Mouse (Mus musculus) lung, postnatal 10 days (tissue): ENCODE results near the gene Mall.

Experiments
- DNase-seq: peaks from one replicate; pipeline ENCODE4 v3.0.0; 2021

The Mall gene

DNA sequence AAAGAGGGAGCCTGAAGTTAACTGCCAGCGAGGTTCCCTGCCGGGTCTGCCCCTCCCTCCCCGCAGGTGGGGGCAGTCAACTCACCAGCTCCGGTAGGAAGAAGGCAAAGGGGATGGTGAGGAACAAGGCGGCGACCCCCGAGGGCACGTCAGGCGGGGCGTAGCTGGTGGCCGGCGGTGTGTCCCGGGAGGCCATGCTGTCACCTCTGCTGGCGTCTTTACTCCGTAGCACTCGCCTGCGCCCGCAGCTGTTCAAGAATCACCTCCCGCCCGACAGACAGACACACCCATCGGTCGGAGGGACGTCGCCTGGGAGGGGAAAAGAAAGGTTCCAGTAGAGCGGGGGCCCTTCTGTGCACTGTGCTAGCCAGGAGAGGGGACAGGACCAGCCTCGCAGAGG lies at the start of gene Mall:
Gene Mall (minus strand): TSS at position 262 of the 400 bp plus-strand sequence.
- DNase-seq, result peak; percentile 25

DNA sequence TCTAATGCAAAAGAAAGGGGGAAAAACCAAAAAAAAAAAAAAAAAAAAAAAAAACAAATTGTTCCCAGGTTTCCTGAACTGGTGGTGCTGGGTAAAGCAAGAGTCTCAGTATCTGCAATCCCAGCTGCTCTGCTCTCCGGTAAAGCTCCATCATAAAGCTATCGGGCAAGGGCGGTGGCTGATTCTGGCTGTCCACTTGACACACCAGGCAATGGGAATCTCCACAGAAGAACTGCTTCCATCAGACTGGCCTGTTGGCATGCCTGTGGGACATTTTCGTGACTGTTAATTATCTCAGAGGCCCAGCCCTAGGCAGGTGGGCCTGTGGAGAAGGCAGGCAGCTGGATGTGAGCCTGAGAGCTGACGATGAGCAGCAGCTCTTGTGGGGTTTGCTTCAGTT lies 48.7 kb upstream of the Mall start:
- no peak for DNase-seq

DNA sequence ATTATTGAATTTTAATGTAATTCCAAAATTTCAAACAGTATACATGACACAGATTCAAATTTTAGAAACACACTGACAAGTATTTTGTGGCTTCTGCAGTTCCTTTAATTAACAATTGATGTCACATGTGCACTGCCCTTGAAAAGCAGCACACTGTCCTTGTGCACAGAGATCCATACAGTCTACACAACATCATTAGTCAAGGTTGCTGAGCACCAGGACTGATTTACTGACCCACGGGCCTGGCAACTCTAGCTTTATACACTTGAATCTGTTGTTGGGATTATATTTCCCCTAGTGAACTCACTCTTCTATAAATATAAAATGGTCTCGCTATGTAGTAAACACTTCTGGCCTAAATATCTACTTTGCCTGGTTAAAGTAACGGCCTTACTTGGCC lies 45.3 kb upstream of the Mall start:
- DNase-seq, result no peak

DNA sequence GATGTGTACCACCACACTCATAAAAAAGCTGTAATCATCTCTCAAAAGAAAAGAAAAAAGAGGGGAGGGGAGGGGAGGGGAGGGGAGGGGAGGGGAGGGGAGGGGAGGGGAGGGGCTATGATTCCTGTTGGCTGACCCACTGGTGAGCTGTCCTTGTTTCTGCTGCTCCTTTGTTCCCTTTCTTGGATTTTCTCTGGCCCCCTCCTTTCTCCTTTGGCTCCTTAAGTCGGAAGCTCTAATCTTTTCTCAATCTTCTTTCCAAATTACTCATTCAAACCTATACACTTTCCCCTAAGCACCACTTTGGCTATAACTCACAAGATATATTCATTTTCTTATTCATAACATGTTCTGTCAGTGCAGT lies 44.8 kb upstream of the Mall start:
- DNase-seq, result no peak

DNA sequence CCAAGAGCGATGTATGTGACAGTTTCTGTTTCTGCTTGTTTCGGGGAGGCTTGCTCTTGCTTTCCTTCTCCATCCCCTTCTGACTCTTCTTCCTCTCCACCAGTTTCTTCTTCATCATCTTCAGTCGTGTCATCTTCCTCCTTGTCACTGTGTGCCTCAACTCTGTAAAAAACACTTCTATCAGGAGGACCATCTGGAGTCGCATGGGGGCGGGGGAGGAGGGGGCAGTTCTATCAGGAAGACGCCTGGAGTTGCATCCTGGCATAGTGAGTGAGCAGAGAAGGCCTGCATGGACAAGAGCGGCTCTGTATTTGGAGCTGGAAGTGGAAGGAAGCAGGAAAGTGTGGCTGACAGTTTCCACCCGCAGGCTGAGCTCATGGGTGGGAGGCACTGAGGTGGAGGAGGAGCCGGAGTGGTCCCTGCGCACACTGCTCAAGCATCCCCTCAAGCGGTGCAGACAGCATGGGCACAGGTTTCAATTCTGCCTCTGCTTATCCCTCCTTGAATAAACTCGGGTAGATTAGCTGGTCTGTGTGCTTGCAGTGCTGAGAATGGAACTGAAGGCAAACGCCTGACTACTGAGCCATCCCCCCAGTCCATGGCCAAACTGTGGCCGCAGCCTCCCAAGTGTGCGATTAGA lies 44.3 kb upstream of the Mall start:
- DNase-seq, result no peak

DNA sequence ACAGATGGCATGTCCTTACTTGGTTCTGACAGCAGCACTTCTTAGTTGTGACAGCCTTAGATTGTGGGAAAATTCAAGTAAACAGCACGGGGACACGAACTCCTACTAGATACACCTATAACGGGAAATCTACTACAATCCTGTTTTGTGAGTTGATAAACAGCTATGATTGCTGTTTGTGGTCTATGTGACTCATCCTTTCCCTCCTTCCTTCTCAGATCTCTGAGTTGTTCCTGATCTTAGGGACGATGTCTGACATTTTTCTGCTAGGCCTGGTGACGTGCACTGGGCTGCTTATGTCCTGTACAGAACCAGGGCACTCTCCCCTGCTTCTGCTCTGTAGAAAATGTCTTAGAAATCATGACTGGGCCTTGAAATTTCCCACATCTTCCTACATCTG lies 31.9 kb upstream of the Mall start:
- DNase-seq, result no peak

DNA sequence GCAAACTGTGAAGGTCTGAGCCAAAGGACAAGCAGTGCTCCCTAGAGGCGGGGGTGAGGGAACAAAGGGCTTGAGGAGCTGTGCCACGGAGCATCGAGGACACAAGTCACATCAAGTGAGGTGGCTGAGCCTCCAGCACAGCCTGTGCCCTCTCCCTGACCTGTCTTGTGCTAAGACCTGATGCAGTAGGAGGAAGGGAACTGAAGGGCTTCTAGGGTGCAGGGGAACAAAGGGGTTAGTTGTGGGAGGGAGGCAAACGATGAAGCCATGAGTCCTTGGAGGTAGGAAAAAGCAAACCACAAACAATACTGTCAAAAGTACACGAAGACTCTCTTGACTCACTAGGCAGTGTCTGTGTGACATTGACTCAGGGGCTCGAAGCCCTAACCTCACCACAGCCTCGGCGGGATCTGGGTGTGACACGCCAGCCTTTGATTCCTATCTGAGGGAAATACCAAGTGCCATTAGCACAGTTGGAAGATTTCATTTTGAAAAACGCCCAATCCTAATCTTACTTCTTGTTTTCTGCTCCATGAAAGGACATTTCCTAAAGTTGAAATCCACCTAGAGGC lies 30.8 kb upstream of the Mall start:
- no peak for DNase-seq

DNA sequence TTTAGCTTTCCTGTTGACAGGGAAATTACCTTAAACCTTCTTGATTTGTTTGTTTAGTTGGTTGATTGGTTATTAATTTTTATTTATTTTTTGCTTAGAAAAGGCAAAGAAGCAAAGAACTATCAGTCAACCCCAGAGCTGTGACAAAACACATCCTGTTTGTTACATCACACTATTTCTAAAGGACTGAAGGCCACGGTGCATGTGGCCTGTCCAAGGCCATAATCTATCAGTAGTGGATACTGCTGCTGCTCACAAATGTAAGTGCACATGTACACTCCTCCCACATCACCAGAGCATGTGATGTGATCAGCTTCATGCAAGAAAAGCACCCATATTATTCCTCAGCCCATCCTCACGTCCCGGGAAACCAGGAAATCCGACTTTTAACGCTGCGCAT lies 30.3 kb upstream of the Mall start:
- no peak for DNase-seq

DNA sequence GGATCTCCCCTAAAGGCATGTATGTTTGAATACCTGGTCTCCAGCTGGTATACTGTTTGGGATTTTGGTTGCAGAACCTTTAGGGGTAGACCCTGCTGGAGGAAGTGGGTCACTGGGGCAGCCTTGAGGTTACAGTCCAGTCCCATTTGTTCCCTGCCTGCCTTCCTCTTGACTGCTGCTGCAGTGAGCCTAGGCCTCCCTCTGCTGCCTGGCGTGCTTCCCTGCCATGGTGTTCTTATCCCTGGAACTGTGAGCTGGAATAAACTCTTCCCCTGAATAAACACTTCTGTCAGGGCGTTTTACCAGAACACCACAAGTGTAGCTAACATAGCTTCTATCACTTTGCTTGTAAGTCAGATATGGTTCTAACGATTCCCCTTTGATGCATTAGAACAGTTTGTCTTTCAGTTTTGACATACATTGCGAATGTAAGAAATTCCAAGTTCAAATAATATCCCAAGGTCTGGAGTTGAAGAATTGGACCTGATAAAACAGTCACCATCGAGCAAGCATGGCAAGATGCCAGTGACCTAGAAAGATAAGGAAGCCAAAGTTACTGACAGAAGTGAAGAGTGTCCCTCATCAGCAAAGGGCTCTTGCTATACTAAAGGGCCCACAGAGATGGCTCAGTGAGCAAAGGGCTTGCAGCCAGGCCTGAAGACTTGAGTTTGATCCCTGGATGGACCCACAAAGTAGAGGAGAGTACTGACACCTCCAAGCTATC lies 29.6 kb upstream of the Mall start:
- peak; percentile 16 for DNase-seq

DNA sequence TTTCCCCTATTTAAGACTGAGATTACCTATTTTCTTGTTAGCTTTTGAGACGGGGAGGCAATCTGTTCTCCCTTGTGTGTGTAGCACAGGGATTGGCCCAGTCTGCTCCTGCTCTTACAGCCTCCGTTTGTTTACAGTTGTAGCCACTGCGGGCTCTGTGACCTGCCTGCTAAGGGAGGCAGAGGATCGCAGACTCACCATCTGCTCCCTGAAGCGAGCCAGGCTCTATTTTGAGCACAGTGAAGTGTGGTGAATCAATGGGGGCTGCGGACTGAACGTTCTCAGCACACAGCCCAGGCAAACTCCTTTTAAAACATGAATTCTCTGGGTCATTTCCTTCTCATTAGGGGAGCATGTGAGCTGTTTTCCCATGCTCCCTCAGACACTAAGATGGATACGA lies 27.4 kb upstream of the Mall start:
- no peak for DNase-seq

DNA sequence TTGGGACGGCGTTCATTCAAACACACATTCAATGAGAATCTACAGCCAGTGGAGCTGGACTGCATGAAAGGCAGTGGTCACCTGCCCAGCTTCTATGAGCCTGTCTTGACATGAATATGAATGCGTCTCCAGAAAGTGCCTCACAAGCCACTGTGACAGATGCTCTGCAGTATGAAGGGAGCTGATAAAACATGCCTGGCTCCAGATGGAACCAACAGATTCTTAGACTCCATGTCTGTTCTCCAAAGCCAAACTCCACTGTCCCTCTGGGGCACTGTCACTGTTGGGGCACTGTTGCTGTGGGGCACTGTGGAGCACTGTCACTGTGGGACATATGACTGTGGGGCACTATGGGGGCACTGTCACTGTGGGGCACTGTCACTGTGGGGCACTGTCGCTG lies 24.4 kb upstream of the Mall start:
- no peak for DNase-seq

DNA sequence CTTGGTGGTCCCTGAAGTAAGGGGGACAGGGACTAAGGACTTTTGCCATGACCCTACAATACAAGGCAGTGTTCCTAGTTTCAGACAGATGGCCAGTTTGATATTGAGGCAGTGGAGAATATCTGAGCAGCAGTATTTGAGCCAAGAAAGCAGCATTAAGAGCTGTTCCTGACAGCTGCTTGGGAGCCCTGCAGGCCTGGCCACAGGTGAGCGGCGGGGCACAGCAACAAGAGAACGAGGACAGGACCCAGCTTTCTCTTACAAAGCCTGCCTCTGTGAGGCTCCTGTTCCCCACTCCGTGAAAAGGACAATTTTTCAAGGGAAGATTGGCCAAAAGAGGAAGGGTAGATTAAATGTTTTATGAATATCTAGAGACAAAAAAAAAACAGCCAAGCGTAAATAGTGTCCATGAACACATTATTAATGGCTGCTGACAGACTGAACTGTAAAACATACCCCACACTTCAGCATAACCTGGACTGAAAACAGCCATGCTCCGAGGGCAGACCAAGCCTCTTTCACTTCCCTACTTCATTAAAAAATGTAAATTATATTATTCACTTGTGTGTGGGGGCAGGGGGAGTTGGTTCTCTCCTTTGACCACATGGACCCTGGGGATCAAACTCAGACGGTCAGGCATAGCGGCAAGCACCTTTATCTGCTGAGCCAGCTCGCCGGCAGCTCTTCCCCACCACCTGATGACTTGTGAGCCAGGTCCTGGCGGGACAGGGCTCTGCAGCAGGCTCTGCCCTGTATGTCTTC lies 22.3 kb upstream of the Mall start:
- DNase-seq, result no peak

DNA sequence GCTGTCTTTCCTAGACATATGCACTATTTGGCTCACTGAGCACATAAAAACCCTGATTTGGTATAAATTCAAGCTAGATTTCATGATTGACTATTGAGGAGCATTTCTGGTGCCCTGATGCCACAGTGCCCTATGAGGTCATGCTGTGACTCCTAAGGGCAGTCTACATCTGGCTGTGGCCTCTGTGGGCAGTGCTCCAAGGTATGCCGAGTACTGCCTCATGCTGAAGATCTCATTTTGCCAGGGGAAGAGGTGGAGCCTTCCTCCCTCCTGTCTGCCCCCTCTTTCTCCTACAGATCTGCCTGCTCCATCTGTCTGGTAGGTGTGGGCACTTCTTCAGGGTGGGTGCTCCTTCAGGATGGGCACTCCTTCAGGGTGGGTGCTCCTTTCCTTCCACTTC lies 19.6 kb upstream of the Mall start:
- DNase-seq, result no peak

DNA sequence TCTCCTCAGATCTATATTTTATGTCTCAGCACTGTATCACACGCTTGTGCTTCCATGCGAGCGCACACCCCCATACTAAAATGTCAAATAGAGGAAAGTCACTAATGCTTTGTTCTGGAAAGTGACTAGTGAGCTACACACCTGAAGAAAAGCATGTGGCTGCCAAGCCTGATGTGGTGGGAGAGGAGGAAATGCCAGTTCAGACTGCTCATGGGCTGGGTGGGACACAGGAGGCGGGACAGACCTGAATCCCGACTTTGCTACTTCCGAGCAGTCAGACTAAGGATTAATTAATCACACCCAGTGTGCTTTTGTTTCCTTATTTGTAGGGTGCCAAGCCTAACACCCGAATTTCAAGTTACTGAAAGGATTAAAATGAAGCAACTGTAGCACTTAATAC lies 18.6 kb upstream of the Mall start:
- no peak for DNase-seq

DNA sequence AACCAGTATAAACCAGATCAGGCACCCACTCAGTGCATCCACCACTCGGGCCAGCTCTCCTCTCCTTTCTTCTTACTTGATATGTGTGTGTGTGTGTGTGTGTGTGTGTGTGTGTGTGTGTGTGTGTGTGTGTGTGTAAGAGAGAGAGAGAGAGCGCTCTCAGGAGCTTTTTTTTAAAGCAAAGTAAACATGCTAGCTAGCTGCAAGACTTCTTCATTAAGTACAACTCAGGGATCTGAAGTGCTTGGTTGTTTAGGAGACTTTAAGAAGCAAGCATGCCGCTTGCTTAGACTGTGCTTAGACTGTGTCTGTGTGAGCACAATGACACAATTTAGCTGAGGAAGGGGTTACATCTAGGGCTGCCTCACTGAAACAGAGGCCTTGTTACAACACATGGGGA lies 12.9 kb upstream of the Mall start:
- no peak for DNase-seq

DNA sequence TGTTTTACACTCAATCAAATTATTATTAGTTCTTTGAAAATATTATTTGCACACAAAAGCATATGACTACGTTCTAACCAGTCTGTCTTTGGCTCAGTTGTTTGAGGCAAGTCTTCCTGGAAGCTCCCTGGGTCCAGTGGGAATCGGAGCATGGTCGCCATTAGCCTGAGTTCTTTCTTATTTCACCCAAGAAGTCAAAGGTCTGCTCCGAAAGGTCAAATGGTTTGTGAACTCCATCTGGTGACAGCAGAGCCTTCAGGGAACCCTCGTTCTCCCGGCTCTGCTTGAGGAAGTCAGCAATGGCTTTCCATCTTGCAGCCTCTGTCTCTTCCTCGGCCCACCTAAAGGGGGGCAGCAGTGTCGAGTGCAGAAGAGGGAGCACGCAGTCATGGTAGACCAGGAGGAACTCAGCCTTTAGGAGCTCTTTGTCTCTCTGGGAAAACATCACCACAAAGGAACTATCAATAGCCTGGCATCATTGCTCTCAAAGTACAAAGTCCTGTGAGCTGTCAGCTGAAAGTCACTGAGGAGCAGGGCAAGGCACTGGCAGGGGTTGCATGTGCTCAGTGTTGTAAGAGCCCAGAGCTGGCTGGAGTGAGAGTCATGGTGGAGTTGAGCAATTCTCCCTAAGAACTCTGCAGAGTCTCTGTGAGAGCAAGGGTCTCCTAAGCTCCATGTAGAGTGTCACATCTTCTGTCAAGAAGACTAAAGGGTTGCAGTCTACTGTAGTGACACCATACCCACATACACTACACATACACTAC lies 11.2 kb upstream of the Mall start:
- no peak for DNase-seq

DNA sequence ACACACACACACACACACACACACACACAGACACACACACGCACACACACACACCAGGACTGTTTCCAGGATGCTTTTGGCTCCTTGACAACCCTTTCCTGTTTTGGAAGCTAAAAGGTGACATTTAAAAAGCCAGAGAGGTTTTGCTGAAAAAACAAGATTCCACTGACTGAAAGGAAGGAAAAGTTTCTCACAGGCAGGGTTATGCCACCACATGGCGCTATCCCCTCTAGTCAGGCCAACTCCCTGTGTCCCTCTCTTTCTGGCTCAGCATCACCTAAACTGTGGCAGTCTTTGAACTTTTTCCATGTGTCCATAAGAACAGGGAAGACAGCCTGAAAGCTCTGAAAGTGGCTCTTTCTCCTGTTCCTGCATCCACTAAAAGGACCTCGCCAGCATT lies 8.2 kb upstream of the Mall start:
- no peak for DNase-seq

DNA sequence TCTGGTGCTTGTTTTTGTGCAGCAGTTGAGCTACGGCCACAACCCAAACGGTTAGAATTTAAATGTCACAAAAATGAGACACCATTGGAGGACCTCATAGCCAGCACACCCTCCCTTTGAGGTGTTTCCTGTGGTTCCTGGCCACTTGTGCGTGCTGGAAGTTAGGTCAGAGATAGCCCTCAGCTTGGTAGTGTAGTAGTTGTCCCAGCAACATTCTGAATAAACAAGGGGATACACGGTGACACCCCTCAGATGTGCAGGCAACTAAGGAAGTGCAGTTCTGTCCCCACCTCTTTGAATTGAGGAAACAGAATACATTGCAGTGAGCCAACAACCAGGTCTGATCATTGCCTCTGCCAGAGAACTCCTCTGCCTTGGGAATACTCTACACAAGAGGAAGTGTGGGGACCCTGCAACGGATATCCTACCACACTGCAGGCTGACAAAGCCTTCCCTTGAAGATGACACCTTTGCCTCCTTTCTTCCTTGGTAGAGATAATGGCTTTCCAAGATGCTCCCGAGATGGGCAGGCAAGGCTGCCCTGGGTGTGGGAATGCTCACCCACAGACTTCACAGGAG lies 7.0 kb upstream of the Mall start:
- DNase-seq, result no peak

DNA sequence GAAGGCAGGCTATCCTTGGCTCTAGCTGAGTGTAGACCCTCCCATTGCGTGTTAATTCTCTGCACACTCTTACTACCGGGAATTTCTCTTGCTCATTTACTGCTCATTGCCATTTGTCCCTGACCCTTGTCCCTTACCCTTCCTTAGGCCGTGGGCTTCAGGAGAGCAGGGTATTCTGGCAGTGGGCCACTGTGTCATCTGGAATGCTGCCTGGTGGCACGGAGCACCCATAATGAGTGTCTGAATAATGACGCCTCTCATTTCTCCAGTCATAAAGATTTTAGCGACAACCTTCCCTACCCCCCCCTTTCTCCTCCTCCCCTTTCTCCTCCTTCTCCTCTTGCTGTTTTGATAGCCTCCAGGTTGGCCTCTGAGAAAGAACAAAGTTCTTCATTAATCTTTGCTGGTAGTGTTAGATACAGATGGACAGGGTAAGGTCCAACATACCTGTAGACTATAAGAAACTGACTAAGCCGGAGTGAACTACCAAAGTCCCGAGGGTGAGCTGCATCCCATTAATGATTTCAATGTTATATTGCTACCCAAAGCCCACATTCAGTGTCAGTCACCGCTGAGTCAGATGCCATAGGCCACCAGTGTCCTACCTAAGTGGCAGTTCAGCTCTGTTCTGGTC lies 5.9 kb upstream of the Mall start:
- no peak for DNase-seq

DNA sequence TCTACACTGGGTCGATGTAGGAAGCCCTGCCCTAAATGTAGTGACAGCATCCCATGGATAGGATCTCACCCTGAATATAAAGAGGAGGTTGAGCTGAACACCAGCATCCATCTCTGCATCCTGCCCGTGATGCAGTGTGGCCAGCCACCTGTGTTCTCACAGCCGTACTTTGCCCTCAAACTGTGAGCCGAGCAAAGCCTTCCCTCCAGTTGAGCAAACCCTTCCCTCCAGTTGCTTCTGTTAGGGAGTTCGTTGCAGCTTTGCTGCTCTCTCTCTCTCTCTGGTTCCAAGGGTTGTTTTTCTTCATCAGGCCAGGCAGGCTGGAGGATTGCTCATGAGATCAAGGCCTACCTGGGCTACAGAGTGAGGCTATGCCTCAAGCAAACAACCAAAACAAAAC lies 5.2 kb upstream of the Mall start:
- no peak for DNase-seq

DNA sequence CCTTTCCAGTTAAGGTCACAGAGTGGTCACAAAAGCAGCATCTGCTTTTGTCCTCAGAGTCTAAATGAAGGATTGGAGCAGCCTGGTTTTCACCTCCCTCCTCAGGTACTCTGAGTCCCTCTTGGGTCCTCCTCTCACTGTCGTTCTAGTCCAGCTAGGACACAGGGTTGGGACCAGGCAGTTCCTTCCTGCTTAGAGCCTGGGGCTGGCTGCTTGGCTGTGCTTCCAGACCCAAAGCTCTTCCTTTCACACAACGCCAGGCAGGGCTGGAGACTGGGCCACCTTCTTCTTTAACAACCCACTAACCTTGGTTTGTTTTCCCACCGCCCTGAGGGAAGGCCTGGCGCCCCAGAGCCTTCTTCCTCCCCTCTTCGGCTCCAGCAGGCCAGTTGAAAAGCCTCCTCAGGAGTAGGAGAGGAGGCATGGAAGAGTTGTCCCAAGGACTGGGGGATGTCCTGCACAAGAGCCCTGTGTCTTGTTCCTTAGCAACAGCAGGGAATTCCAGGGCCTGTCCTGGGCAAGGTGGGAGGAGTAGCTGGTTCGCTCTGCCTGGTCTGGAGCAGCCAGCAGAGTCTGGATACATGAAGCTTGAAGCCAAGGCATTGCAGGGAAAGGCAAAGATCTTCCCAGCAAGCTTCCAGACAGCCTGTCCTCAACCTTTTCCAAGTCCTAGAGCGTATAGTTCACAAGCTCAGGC lies 717 bp upstream of the Mall start:
- no peak for DNase-seq
